Mouse (Mus musculus) neural tube, embryonic 10.5 days (tissue): ENCODE data around the gene Thumpd1.
"Not testable (repeated sequence)": the region's sequence is repeated elsewhere in the genome, so short reads cannot be mapped to it uniquely, and the experiment has no call there.

Experiments used
- DNase-seq: peaks from one replicate; pipeline ENCODE4 v3.0.0-alpha.2; 2017; ENCODE audit warnings: low spot score; ENCODE audit errors: extremely low spot score

Thumpd1 gene

GRCm38 (mm10) chr7:119720253-119720946 is at the start of gene Thumpd1:
Thumpd1 (minus strand) TSS chr7:119720798.
- peak; percentile 92 for DNase-seq

DNA sequence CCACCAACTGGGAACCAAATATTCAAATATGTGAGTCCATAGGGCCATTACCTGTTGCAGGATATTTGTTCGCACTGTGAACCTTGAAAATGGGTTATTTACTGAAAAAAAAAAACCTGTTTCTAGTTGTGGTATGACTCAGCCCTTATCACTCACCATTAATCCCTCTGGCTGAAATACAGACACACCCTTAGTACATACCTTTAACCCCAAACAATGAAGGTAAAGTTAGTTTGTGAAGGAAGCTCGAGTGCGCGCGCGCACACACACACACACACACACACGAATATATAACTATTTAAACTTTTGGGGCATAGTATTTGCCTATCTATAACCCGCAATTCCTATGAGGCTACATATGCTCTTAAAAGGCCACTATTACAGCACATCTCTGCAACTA is 49.3 kb upstream of the Thumpd1 start:
- no peak for DNase-seq

GRCm38 (mm10) chr7:119766996-119767395 is 46.4 kb upstream of the Thumpd1 start:
- DNase-seq = no peak

- DNase-seq = no peak
These were observed 43.8 kb upstream of the Thumpd1 start for GRCm38 (mm10) chr7:119764377-119764776.

DNA sequence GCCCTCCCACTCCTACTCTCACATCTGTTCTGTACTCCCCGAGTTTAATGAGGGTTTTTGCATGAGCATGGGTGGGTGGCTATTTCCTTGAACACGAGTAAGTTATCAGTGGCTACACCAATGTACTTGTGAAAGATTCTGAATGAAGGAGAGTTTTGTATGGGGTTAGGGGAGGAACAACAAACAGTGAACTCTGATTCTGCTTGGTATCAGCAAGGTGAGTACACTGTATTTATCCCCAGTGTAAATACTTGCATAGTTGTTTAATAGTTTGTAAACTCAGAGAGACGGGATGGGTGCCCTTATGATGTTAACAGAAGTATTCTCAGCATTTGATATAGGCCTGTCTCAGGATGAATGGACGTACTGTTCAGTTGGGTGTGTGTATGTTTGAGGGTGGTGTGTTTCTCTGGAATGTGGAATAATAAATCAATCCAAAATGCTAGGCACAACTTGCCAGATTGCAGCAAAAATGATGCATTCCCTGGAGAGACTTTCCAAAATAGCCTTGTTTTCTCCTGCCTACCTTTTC is 41.6 kb upstream of the Thumpd1 start:
- no peak for DNase-seq

DNA sequence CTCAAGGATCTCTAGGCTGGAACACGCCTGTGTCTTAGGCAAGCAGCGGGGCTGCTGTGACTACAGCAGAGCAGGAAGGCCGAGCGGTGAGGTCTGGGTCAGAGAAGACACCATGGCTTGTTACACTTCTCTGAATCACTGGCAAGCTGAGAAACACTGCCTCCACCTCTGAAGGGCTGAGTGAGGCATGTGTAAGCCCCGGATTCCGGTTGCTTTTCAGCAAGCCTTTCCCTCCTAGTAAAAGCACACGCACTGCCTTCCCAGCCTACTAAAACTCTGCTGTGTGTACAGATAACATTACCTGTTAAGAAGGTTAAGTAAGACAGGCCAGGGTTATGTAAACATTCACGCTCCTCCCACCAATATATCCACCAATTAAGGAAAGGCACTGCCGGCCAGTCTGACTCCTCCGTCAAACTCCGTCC is 39.9 kb upstream of the Thumpd1 start, which contains the start of gene Acsm3:
Gene Acsm3 (plus strand): TSS at position 397 of the 425 bp plus-strand sequence.
- DNase-seq = no peak

GRCm38 (mm10) chr7:119753696-119754095 is 33.1 kb upstream of the Thumpd1 start:
- DNase-seq = no peak

GRCm38 (mm10) chr7:119749942-119750341 is 29.3 kb upstream of the Thumpd1 start:
- DNase-seq = no peak

- DNase-seq = no peak
These were observed 28.2 kb upstream of the Thumpd1 start for GRCm38 (mm10) chr7:119748761-119749160.

- DNase-seq = no peak
These were observed 25.3 kb upstream of the Thumpd1 start for GRCm38 (mm10) chr7:119745869-119746268.

GRCm38 (mm10) chr7:119744321-119744720 is 23.7 kb upstream of the Thumpd1 start:
- peak; percentile 48 for DNase-seq

- DNase-seq = peak; percentile 40
These were observed 19.3 kb upstream of the Thumpd1 start for GRCm38 (mm10) chr7:119739798-119740468.

DNA sequence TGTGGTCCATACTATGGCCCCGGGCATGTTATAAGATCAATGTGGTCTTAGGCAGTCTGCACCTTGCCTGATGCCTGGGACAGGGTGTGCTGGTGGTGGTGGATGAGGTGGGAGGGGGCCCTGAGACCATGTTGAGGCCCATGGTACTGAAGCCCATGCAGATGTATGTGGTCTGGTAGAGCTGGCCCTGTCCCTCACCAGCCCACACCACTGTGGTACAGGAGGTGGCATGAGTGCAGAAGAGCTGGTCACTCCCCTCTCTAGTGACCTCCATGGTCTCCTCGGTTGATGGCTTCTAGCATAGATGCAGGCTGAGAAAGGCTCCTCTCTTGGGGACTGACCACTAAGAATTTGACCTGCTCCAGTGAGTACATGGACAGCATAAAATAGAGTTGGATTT is 18.3 kb upstream of the Thumpd1 start:
- DNase-seq = no peak

DNA sequence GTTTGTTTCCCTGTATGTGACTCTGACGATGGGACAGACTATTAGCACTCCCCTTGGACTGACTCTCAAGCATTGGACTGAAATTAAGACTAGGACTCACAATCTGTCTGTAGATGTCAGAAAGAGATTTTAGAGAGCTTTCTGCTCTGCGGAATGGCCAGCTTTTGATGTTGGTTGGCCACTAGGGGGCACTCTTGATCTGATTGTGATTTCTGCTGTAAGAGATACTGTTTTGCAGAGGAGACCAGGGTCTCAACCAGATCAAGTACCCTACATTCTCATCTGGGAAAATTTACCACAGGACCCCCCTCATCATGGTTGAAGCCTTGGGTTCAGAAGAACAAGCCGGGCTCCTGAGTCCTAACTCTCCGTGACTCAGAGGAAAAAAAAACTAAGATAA is 10.7 kb upstream of the Thumpd1 start:
- DNase-seq = not testable (repeated sequence)

DNA sequence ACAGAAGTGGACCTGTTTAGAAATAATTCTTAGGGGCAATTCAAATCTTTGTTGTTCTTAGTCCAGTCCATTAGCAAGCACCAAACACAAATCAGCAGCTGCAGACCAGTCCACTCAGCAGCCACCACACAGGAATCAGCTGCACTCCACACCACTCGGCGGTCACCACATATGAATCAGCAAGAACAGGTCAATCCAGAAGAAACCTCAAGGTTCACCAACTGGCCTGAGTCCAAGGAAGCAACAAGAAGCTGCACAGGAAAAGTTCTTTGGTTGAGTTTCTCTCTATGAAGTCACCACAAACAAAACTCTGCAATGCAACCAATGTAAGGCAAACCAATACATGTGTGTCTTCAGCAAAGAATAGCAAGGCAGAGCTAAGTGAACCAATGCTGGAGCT is 7.0 kb upstream of the Thumpd1 start:
- no peak for DNase-seq

DNA sequence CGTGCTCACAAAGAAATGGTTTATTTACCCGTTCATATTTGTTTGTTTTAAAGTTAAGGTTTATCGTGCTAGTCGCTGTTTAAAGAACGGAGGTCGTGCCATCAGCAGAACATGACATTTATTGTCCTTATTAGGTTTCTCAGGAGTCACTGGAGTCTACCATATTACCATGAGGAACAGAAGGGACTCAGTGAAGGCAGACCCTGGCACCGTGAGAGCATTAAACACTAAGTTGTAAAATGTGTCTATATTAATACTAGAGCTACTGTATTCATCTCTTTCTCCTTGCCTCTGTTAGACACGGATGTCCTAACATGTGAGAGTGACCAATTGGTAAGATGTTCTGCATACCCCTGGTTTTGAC is 331 bp upstream of the Thumpd1 start:
- no peak for DNase-seq

DNA sequence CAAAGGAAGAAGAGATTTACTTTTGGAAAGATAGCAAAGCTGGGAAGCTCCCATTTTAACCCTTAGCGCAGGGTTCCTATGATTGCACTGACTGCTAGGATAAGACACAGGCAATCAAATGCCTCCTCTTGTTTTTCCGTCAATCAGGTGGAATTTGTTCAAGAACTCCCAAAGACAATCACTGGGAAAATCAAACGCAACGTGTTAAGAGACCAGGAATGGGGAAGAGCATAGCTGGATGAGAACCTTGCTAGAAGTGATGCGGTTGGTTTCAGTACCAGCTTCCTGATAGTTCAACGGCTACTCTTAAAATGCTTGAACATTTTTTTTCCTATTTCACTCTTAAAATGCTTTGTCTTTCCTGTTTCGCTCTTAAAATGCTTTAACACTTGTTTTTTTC is 6.5 kb downstream of the Thumpd1 start:
- no peak for DNase-seq

GRCm38 (mm10) chr7:119694926-119695325 is 25.7 kb downstream of the Thumpd1 start:
- DNase-seq = no peak

DNA sequence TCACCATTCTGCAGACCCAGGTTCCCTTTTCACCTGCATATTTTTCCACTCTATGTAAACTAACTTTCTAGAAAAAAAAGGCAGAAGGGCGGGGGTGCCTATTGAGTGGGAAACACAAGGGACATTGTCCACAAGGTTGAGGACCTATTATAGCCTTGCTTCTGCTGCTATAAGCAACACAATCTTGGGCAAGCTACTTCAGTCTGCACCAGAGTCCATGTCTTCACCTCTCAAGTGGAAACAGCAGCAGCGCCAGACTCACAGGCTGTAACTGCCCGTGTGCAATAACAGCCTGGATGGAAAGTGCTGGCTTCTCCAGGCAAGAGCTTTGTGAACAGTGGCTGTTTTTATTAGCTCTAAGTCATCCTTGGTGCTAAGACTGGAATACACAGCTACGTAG is 28.3 kb downstream of the Thumpd1 start:
- no peak for DNase-seq

DNA sequence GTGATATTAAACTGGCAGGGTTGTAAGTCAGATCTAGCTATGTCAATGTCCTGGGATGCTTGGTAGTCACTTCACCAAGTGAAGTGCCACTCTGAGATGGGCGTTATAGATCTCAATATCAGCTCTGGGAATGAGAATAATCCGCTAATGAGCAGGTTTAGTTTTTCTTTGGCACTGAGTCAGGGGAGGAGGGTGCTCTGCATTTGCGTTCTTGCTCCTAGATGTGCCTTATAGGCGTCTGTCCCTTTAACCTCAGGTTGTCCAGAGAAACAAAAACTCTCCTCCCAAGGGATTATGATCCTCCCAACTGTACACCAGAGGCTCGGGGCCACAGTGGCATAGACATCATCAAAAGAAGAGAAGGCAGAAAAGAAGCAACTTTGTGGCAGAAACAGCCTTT is 30.9 kb downstream of the Thumpd1 start, which contains the start of gene Acsm4:
Gene Acsm4 (plus strand): TSS at position 301 of the 400 bp plus-strand sequence.
- no peak for DNase-seq

GRCm38 (mm10) chr7:119682699-119683098 is 37.9 kb downstream of the Thumpd1 start:
- DNase-seq = no peak

DNA sequence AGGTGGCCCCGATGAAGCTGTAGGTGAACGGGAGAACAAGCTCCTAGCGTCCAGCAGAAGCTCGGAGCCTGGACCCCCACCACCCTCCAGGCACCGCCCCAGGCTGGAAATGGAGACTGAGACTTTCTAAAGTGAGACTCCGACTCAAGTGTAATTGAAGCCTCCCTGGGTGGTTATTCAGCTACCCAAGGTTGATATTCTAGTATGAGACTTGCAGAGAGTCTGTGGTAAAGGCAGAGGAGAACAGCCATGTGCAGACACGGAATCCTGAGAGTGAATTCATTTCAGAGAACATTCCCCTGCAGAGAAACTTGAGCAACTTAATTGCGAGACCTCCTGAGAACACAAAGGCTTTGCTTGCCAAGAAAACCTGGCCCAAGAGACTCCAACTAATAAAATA is 40.5 kb downstream of the Thumpd1 start:
- DNase-seq = no peak

GRCm38 (mm10) chr7:119673465-119673864 is 47.1 kb downstream of the Thumpd1 start:
- peak; percentile 43 for DNase-seq
